Mouse (Mus musculus): ENCODE results near the gene Tmem121b.

DNA sequence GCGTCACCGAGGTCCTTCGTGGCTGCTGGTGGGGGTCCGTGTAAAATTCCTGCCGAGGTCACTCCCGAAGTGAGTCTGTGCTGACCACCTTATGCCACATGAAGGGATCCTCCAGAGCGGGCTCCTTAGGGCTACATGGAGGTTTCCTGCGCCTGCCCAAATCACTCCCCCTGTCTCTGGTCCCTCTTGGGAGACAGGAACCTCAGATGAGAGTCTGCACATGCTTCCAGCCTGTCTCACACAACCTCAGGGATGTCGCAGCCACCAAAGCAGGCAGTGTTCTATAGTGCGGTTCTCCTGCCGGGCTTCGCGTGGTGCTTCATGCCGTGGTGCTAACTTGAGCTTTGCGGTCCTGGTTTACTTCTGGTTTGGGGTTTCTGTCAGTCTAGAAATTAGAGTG, 32.4 kb downstream of the Tmem121b start:
- TF ChIP-seq CTCF (conservative IDR thresholded peaks at IDR 0.05 in 1 of 2, IDR thresholded peaks at IDR 0.05 in 1 of 2; ENCODE audit: low read depth in 2 of 2, low read length in 2 of 2) (no peak), ZC3H11A (IDR thresholded peaks at IDR 0.05; ENCODE audit: low read depth, low read length) (no peak), CHD2 (IDR thresholded peaks at IDR 0.05; ENCODE audit: low read length) (no peak), EP300 (IDR thresholded peaks at IDR 0.05; ENCODE audit: low read length) (no peak), POLR2A (IDR thresholded peaks at IDR 0.05; ENCODE audit: low read depth, low read length) (no peak), MYC (IDR thresholded peaks at IDR 0.05; ENCODE audit: low read depth, low read length) (no peak), NRF1 (IDR thresholded peaks at IDR 0.05; ENCODE audit: low read depth, low read length) (no peak), MAZ (IDR thresholded peaks at IDR 0.05; ENCODE audit: low read depth, low read length) (no peak), RCOR1 (conservative IDR thresholded peaks at IDR 0.05; ENCODE audit: low read depth, low read length) (no peak), KAT2A (IDR thresholded peaks at IDR 0.05; ENCODE audit: insufficient replicate concordance, low read length) (no peak), MXI1 (IDR thresholded peaks at IDR 0.05; ENCODE audit: low read depth, low read length) (no peak)
